Mouse (Mus musculus) myocyte (in vitro differentiated cells): ENCODE measurements around the gene Epb41l3. TPM values are rescaled to one million over a fixed set of nuclear protein-coding genes. Genes with fewer than 3 reads are reported as not detected.
A peak's percentile ranks its signal among the peaks of the same experiment; 100 is the strongest.

Source experiments
- H3K27me3 ChIP-seq: one replicate; pipeline ENCODE4 v1.6.1; 2011; ENCODE audit not compliant: control insufficient read depth, insufficient read depth, insufficient read length
- H3K36me3 ChIP-seq: one replicate; pipeline ENCODE4 v1.6.1; 2011; ENCODE audit not compliant: control insufficient read depth, insufficient read depth
- H3K4me2 ChIP-seq: one replicate; pipeline ENCODE4 v1.6.1; 2011; ENCODE audit warnings: low read depth, control low read depth
- H3K4me3 ChIP-seq: one replicate; pipeline ENCODE4 v1.5.1; 2011; ENCODE audit warnings: mild to moderate bottlenecking, control low read depth, moderate library complexity
- H3K79me2 ChIP-seq: one replicate; pipeline ENCODE4 v1.6.1; 2011; ENCODE audit not compliant: control insufficient read depth, insufficient read depth
- H3ac ChIP-seq: one replicate; pipeline ENCODE4 v1.6.1; 2011; ENCODE audit not compliant: control insufficient read depth, insufficient read length
- CEBPB ChIP-seq: IDR thresholded peaks from 2 replicates; pipeline ENCODE4 v1.6.1; 2011; ENCODE audit warnings: mild to moderate bottlenecking, moderate library complexity; ENCODE audit not compliant: poor library complexity, insufficient read depth, severe bottlenecking
- E2F4 ChIP-seq: IDR thresholded peaks from one replicate; pipeline ENCODE4 v1.6.1; 2011; ENCODE audit warnings: mild to moderate bottlenecking, control low read depth, moderate library complexity; ENCODE audit not compliant: insufficient read depth
- MAX ChIP-seq: IDR thresholded peaks from one replicate; pipeline ENCODE4 v1.6.1; 2011; ENCODE audit warnings: low read depth, mild to moderate bottlenecking, control low read depth
- MYOD1 ChIP-seq, 3 experiments: IDR thresholded peaks; one replicate each; pipeline ENCODE4 v1.6.1; 2011; ENCODE audit warnings: control low read depth in 2 of 3, low read depth in 2 of 3, mild to moderate bottlenecking in 2 of 3, moderate library complexity in 1 of 3; ENCODE audit not compliant: insufficient read length in 2 of 3, control insufficient read depth in 1 of 3
- MYOG ChIP-seq, 3 experiments: IDR thresholded peaks; one replicate each; pipeline ENCODE4 v1.6.1; 2011; ENCODE audit warnings: control low read depth in 2 of 3, low read depth in 2 of 3, mild to moderate bottlenecking in 2 of 3; ENCODE audit not compliant: insufficient read length in 2 of 3, control insufficient read depth in 1 of 3, insufficient read depth in 1 of 3
- POLR2A ChIP-seq: IDR thresholded peaks from one replicate; pipeline ENCODE4 v1.6.1; 2011; ENCODE audit warnings: low read depth, mild to moderate bottlenecking, control low read depth, moderate library complexity; ENCODE audit not compliant: insufficient read length
- POLR2AphosphoS2 ChIP-seq: IDR thresholded peaks from one replicate; pipeline ENCODE4 v1.6.1; 2011; ENCODE audit warnings: low read depth, control low read depth; ENCODE audit not compliant: insufficient read length
- REST ChIP-seq: IDR thresholded peaks from one replicate; pipeline ENCODE4 v1.6.1; 2011; ENCODE audit warnings: mild to moderate bottlenecking, control low read depth, moderate library complexity; ENCODE audit not compliant: insufficient read depth, insufficient read length
- TCF12 ChIP-seq: IDR thresholded peaks from one replicate; pipeline ENCODE4 v1.6.1; 2011; ENCODE audit warnings: mild to moderate bottlenecking, control low read depth; ENCODE audit not compliant: poor library complexity, insufficient read depth, severe bottlenecking
- TCF3 ChIP-seq: IDR thresholded peaks from one replicate; pipeline ENCODE4 v1.6.1; 2011; ENCODE audit warnings: low read depth, control low read depth; ENCODE audit not compliant: insufficient read length
- USF1 ChIP-seq: IDR thresholded peaks from one replicate; pipeline ENCODE4 v1.6.1; 2011; ENCODE audit warnings: low read depth, mild to moderate bottlenecking, control low read depth, moderate library complexity
- polyA plus RNA-seq: library from polyadenylated mRNA; unstranded; fragments of >200 nt; fragmentation: generic; extraction: Trizol; gene quantifications from one replicate; pipeline ENCODE4 v1.2.1, GENCODE M21; 2012; ENCODE audit warnings: missing spikeins

The Epb41l3 gene
- polyA plus RNA-seq, 1 experiment = 19.5 TPM

GRCm38 (mm10) chr17:69290272-69290671 lies 214.8 kb downstream of the Epb41l3 start:
- TF ChIP-seq CEBPB (no peak), MYOD1 (IDR thresholded peaks at IDR 0.05; ENCODE audit: control insufficient read depth in 1 of 3, insufficient read length in 2 of 3, low read depth in 2 of 3) (peak in 1 of 3 experiments; percentile 63), MAX (no peak), E2F4 (no peak), TCF12 (peak; percentile 45), REST (no peak), TCF3 (no peak), MYOG (IDR thresholded peaks at IDR 0.05; ENCODE audit: control insufficient read depth in 1 of 3, insufficient read depth in 1 of 3, insufficient read length in 2 of 3, low read depth in 2 of 3) (peak in 2 of 3 experiments; percentile 57 to 61)
- Histone ChIP-seq H3ac (no peak overlapping the region), H3K4me2 (peak overlapping the region; percentile 12), H3K36me3 (peaks cover 8% of the 10 kb centered on the region), H3K4me3 (no peak overlapping the region), H3K27me3 (no peaks in the 10 kb centered on the region), H3K79me2 (no peaks in the 10 kb centered on the region)

GRCm38 (mm10) chr17:69301552-69301951 lies 226.1 kb downstream of the Epb41l3 start:
- Histone ChIP-seq H3K36me3 (no peaks in the 10 kb centered on the region), H3K79me2 (no peaks in the 10 kb centered on the region), H3ac (no peak overlapping the region), H3K4me2 (no peak overlapping the region), H3K27me3 (no peaks in the 10 kb centered on the region), H3K4me3 (no peak overlapping the region)
- TF ChIP-seq TCF3 = no peak
- TF ChIP-seq REST = no peak
- TF ChIP-seq E2F4 = no peak
- TF ChIP-seq MYOD1 (IDR thresholded peaks at IDR 0.05; ENCODE audit: control insufficient read depth in 1 of 3, insufficient read length in 2 of 3, low read depth in 2 of 3) = no peak
- no peak for TF ChIP-seq CEBPB
- no peak for TF ChIP-seq TCF12
- no peak for TF ChIP-seq MYOG (IDR thresholded peaks at IDR 0.05; ENCODE audit: control insufficient read depth in 1 of 3, insufficient read depth in 1 of 3, insufficient read length in 2 of 3, low read depth in 2 of 3)
- no peak for TF ChIP-seq POLR2A
- no peak for TF ChIP-seq USF1
- no peak for TF ChIP-seq POLR2AphosphoS2
- TF ChIP-seq MAX = no peak

- H3K4me3 ChIP-seq = no peak overlapping the region
- no peaks in the 10 kb centered on the region for H3K36me3 ChIP-seq
- TF ChIP-seq CEBPB (no peak), MYOD1 (IDR thresholded peaks at IDR 0.05; ENCODE audit: control insufficient read depth in 1 of 3, insufficient read length in 2 of 3, low read depth in 2 of 3) (no peak), E2F4 (no peak), TCF3 (no peak), POLR2A (no peak), USF1 (no peak)
- H3ac ChIP-seq = no peak overlapping the region
- no peak overlapping the region for H3K4me2 ChIP-seq
- no peaks in the 10 kb centered on the region for H3K27me3 ChIP-seq
- H3K79me2 ChIP-seq = no peaks in the 10 kb centered on the region
Observed at GRCm38 (mm10) chr17:69303579-69304274, 228.2 kb downstream of the Epb41l3 start.

- Histone ChIP-seq H3K27me3 (no peaks in the 10 kb centered on the region), H3K4me2 (peak overlapping the region; percentile 50), H3K36me3 (no peaks in the 10 kb centered on the region), H3K4me3 (no peak overlapping the region), H3K79me2 (no peaks in the 10 kb centered on the region), H3ac (no peak overlapping the region)
- TF ChIP-seq MYOD1 (IDR thresholded peaks at IDR 0.05; ENCODE audit: control insufficient read depth in 1 of 3, insufficient read length in 2 of 3, low read depth in 2 of 3) = peak; percentile 31 to 83 (median 71)
- peak; percentile 17 to 89 (median 75) for TF ChIP-seq MYOG (IDR thresholded peaks at IDR 0.05; ENCODE audit: control insufficient read depth in 1 of 3, insufficient read depth in 1 of 3, insufficient read length in 2 of 3, low read depth in 2 of 3)
- TF ChIP-seq TCF12 = peak; percentile 80
- TF ChIP-seq POLR2A = no peak
- TF ChIP-seq TCF3 = peak; percentile 59
Observed at GRCm38 (mm10) chr17:69307636-69308035, 232.2 kb downstream of the Epb41l3 start.

- no peak overlapping the region for H3ac ChIP-seq
Observed at GRCm38 (mm10) chr17:69309872-69310271, 234.4 kb downstream of the Epb41l3 start.

More at GRCm38 (mm10) chr17:69309872-69310271, 234.4 kb downstream of the Epb41l3 start:
- Histone ChIP-seq H3K27me3 (peaks cover 3% of the 10 kb centered on the region), H3K79me2 (no peaks in the 10 kb centered on the region), H3K4me2 (no peak overlapping the region), H3K4me3 (no peak overlapping the region), H3K36me3 (no peaks in the 10 kb centered on the region)
- no peak for TF ChIP-seq MYOG (IDR thresholded peaks at IDR 0.05; ENCODE audit: control insufficient read depth in 1 of 3, insufficient read depth in 1 of 3, insufficient read length in 2 of 3, low read depth in 2 of 3)
- no peak for TF ChIP-seq E2F4
